Mouse (Mus musculus): ENCODE measurements around the gene Nlgn1. TPM values are rescaled to one million over a fixed set of nuclear protein-coding genes. Genes with fewer than 3 reads are reported as not detected.

Gene Nlgn1
- polyA plus RNA-seq, 1 experiment, result 0.09 TPM

GRCm38 (mm10) chr3:25773467-25773866 lies 558.8 kb downstream of the Nlgn1 start:
- TF ChIP-seq CTCF (IDR thresholded peaks at IDR 0.05; ENCODE audit: extremely low read depth, insufficient read length, insufficient replicate concordance, low read depth, low read length), result no peak
- no peak for TF ChIP-seq POLR2A (IDR thresholded peaks at IDR 0.05; ENCODE audit: low read depth, low read length)
- Histone ChIP-seq H3K27me3 (ENCODE audit: control insufficient read depth, insufficient read depth, low read length) (no peaks in the 10 kb centered on the region), H3K4me3 (ENCODE audit: low read depth, low read length) (no peak overlapping the region), H3K27ac (ENCODE audit: insufficient read depth, low read depth, low read length) (no peak overlapping the region), H3K36me3 (ENCODE audit: control insufficient read depth, insufficient read depth, low read length) (no peaks in the 10 kb centered on the region), H3K4me1 (ENCODE audit: control insufficient read depth, insufficient read depth, insufficient read length, low read length) (no peaks in the 10 kb centered on the region)

- H3K4me1 ChIP-seq (ENCODE audit: control insufficient read depth, insufficient read depth, insufficient read length, low read length), result no peaks in the 10 kb centered on the region
- no peaks in the 10 kb centered on the region for H3K27me3 ChIP-seq (ENCODE audit: control insufficient read depth, insufficient read depth, low read length)
- 83% methylated on average over 4 of the region's 4 CpGs for WGBS
These were observed 568.6 kb downstream of the Nlgn1 start for GRCm38 (mm10) chr3:25763689-25764088.

GRCm38 (mm10) chr3:25757813-25758212 lies 574.4 kb downstream of the Nlgn1 start:
- TF ChIP-seq CTCF (IDR thresholded peaks at IDR 0.05; ENCODE audit: extremely low read depth, insufficient read length, insufficient replicate concordance, low read depth, low read length), result no peak
- no peak for TF ChIP-seq POLR2A (IDR thresholded peaks at IDR 0.05; ENCODE audit: low read depth, low read length)
- Histone ChIP-seq H3K27ac (ENCODE audit: insufficient read depth, low read depth, low read length) (no peak overlapping the region), H3K27me3 (ENCODE audit: control insufficient read depth, insufficient read depth, low read length) (no peaks in the 10 kb centered on the region), H3K36me3 (ENCODE audit: control insufficient read depth, insufficient read depth, low read length) (no peaks in the 10 kb centered on the region), H3K4me3 (ENCODE audit: low read depth, low read length) (no peak overlapping the region), H3K4me1 (ENCODE audit: control insufficient read depth, insufficient read depth, insufficient read length, low read length) (no peaks in the 10 kb centered on the region)
- WGBS, result 87% methylated on average over 2 of the region's 2 CpGs

More at GRCm38 (mm10) chr3:25763689-25764088, 568.6 kb downstream of the Nlgn1 start:
- Histone ChIP-seq H3K27ac (ENCODE audit: insufficient read depth, low read depth, low read length) (no peak overlapping the region), H3K36me3 (ENCODE audit: control insufficient read depth, insufficient read depth, low read length) (no peaks in the 10 kb centered on the region), H3K4me3 (ENCODE audit: low read depth, low read length) (no peak overlapping the region)
- TF ChIP-seq POLR2A (IDR thresholded peaks at IDR 0.05; ENCODE audit: low read depth, low read length), result no peak
- no peak for TF ChIP-seq CTCF (IDR thresholded peaks at IDR 0.05; ENCODE audit: extremely low read depth, insufficient read length, insufficient replicate concordance, low read depth, low read length)

GRCm38 (mm10) chr3:25724111-25724510 lies 608.1 kb downstream of the Nlgn1 start:
- Histone ChIP-seq H3K4me3 (ENCODE audit: low read depth, low read length) (no peak overlapping the region), H3K27ac (ENCODE audit: insufficient read depth, low read depth, low read length) (no peak overlapping the region), H3K4me1 (ENCODE audit: control insufficient read depth, insufficient read depth, insufficient read length, low read length) (no peaks in the 10 kb centered on the region), H3K27me3 (ENCODE audit: control insufficient read depth, insufficient read depth, low read length) (no peaks in the 10 kb centered on the region), H3K36me3 (ENCODE audit: control insufficient read depth, insufficient read depth, low read length) (no peaks in the 10 kb centered on the region)
- TF ChIP-seq CTCF (IDR thresholded peaks at IDR 0.05; ENCODE audit: extremely low read depth, insufficient read length, insufficient replicate concordance, low read depth, low read length) (no peak), POLR2A (IDR thresholded peaks at IDR 0.05; ENCODE audit: low read depth, low read length) (no peak)
- WGBS, result 25% methylated on average over 1 of the region's 1 CpGs

- no peaks in the 10 kb centered on the region for H3K4me1 ChIP-seq (ENCODE audit: control insufficient read depth, insufficient read depth, insufficient read length, low read length)
- WGBS, result 81% methylated on average over 5 of the region's 5 CpGs
These were observed 610.8 kb downstream of the Nlgn1 start for GRCm38 (mm10) chr3:25721464-25721863.

GRCm38 (mm10) chr3:25707380-25707779 lies 624.9 kb downstream of the Nlgn1 start:
- TF ChIP-seq CTCF (IDR thresholded peaks at IDR 0.05; ENCODE audit: extremely low read depth, insufficient read length, insufficient replicate concordance, low read depth, low read length) (no peak), POLR2A (IDR thresholded peaks at IDR 0.05; ENCODE audit: low read depth, low read length) (no peak)
- 32% methylated on average over 2 of the region's 2 CpGs for WGBS

More at GRCm38 (mm10) chr3:25721464-25721863, 610.8 kb downstream of the Nlgn1 start:
- Histone ChIP-seq H3K27ac (ENCODE audit: insufficient read depth, low read depth, low read length) (no peak overlapping the region), H3K4me3 (ENCODE audit: low read depth, low read length) (no peak overlapping the region), H3K27me3 (ENCODE audit: control insufficient read depth, insufficient read depth, low read length) (no peaks in the 10 kb centered on the region), H3K36me3 (ENCODE audit: control insufficient read depth, insufficient read depth, low read length) (no peaks in the 10 kb centered on the region)
- TF ChIP-seq POLR2A (IDR thresholded peaks at IDR 0.05; ENCODE audit: low read depth, low read length) (no peak), CTCF (IDR thresholded peaks at IDR 0.05; ENCODE audit: extremely low read depth, insufficient read length, insufficient replicate concordance, low read depth, low read length) (no peak)

GRCm38 (mm10) chr3:25697231-25697630 lies 635.0 kb downstream of the Nlgn1 start:
- Histone ChIP-seq H3K36me3 (ENCODE audit: control insufficient read depth, insufficient read depth, low read length) (no peaks in the 10 kb centered on the region), H3K27me3 (ENCODE audit: control insufficient read depth, insufficient read depth, low read length) (no peaks in the 10 kb centered on the region), H3K4me3 (ENCODE audit: low read depth, low read length) (no peak overlapping the region), H3K4me1 (ENCODE audit: control insufficient read depth, insufficient read depth, insufficient read length, low read length) (no peaks in the 10 kb centered on the region), H3K27ac (ENCODE audit: insufficient read depth, low read depth, low read length) (no peak overlapping the region)
- TF ChIP-seq POLR2A (IDR thresholded peaks at IDR 0.05; ENCODE audit: low read depth, low read length), result no peak
- TF ChIP-seq CTCF (IDR thresholded peaks at IDR 0.05; ENCODE audit: extremely low read depth, insufficient read length, insufficient replicate concordance, low read depth, low read length), result no peak
- WGBS, result 87% methylated on average over 1 of the region's 1 CpGs

More at GRCm38 (mm10) chr3:25707380-25707779, 624.9 kb downstream of the Nlgn1 start:
- H3K4me3 ChIP-seq (ENCODE audit: low read depth, low read length), result no peak overlapping the region
- H3K27me3 ChIP-seq (ENCODE audit: control insufficient read depth, insufficient read depth, low read length), result no peaks in the 10 kb centered on the region
- H3K27ac ChIP-seq (ENCODE audit: insufficient read depth, low read depth, low read length), result no peak overlapping the region
- H3K4me1 ChIP-seq (ENCODE audit: control insufficient read depth, insufficient read depth, insufficient read length, low read length), result no peaks in the 10 kb centered on the region
- no peaks in the 10 kb centered on the region for H3K36me3 ChIP-seq (ENCODE audit: control insufficient read depth, insufficient read depth, low read length)

Data from small intestine, adult 2 months (tissue).